Mouse (Mus musculus) heart, adult 8-10 months (tissue): ENCODE results near the gene 2300009A05Rik. TPM values are rescaled to one million over a fixed set of nuclear protein-coding genes. Genes with fewer than 3 reads are reported as not detected.

ENCODE experiments used
- DNase-seq: peaks from one replicate; pipeline ENCODE4 v3.0.0; 2022; ENCODE audit warnings: low spot score
- total RNA-seq, 4 experiments: library from RNA; stranded (reverse); gene quantifications; 2 replicates each; pipeline ENCODE4 v1.2.4; 2022

2300009A05Rik gene
- total RNA-seq, 4 experiments from 2014 or later, result 24.2 to 38.5 (median 28.3) TPM

GRCm38 (mm10) chr9:63348146-63348545 is 50.9 kb downstream of the 2300009A05Rik start:
- no peak for DNase-seq

- DNase-seq, result peak; percentile 6
Observed at GRCm38 (mm10) chr9:63346029-63346428, 53.0 kb downstream of the 2300009A05Rik start.

Other genes starting within 250 kb of the 2300009A05Rik start
- 10 to 100 TPM; 16.9 to 19.7 (median 18.2) TPM for gene Map2k5, start 21.3 kb downstream of the 2300009A05Rik start, total RNA-seq
- gene Iqch, start 203.2 kb upstream of the 2300009A05Rik start, total RNA-seq, result not detected
- 10 to 100 TPM; 14.6 to 23.9 (median 20.2) TPM for gene Aagab, start 203.4 kb upstream of the 2300009A05Rik start, total RNA-seq